Mouse (Mus musculus) right cerebral cortex, postnatal 10 days (tissue): ENCODE data around the gene Faim2.

ENCODE experiments used
- DNase-seq, 2 experiments: peaks; one replicate each; pipeline ENCODE4 v3.0.0; 2021; ENCODE audit warnings: low spot score in 2 of 2

Faim2 gene

GRCm38 (mm10) chr15:99469067-99469466 is 58.9 kb downstream of the Faim2 start:
- DNase-seq, result peak; percentile 82 to 85

GRCm38 (mm10) chr15:99463194-99463593 is 64.8 kb downstream of the Faim2 start:
- DNase-seq, result no peak

GRCm38 (mm10) chr15:99457606-99458401 is 70.2 kb downstream of the Faim2 start, which contains the start of gene Nckap5l:
Gene Nckap5l (minus strand): TSS chr15:99457748.
- DNase-seq, result peak; percentile 94 to 96

- peak; percentile 79 to 80 for DNase-seq
Observed at GRCm38 (mm10) chr15:99456963-99457605, 70.9 kb downstream of the Faim2 start.

- no peak for DNase-seq
Observed at GRCm38 (mm10) chr15:99456338-99456962, 71.5 kb downstream of the Faim2 start.

GRCm38 (mm10) chr15:99455415-99455814 is 72.5 kb downstream of the Faim2 start:
- DNase-seq, result no peak

GRCm38 (mm10) chr15:99454585-99455279 is 73.2 kb downstream of the Faim2 start:
- no peak for DNase-seq

GRCm38 (mm10) chr15:99453153-99453900 is 74.6 kb downstream of the Faim2 start:
- DNase-seq, result no peak

- no peak for DNase-seq
Observed at GRCm38 (mm10) chr15:99449751-99450280, 78.1 kb downstream of the Faim2 start.

- DNase-seq, result peak; percentile 79 to 82
Observed at GRCm38 (mm10) chr15:99449131-99449750, 78.7 kb downstream of the Faim2 start.
